Mouse (Mus musculus) stomach, embryonic 15.5 days (tissue): ENCODE results near the gene Lpin2. TPM values are rescaled to one million over a fixed set of nuclear protein-coding genes. Genes with fewer than 3 reads are reported as not detected.

Source experiments
- ATAC-seq: fragments of 200-750 bp; cut with Nextera tagmentation; 2 replicates; pipeline ENCODE4 v1.8.0; 2017; ENCODE audit warnings: low read depth, moderate number of reproducible peaks, moderate TSS enrichment; ENCODE audit not compliant: insufficient read depth, low FRiP score
- H3K27ac ChIP-seq: fragments of 300-500 bp; sonication (generic); 2 replicates; pipeline ENCODE4 v1.5.1; 2015; ENCODE audit warnings: mild to moderate bottlenecking, inconsistent platforms
- H3K27me3 ChIP-seq: fragments of 300-500 bp; sonication (generic); replicated peaks from 2 replicates; pipeline ENCODE4 v1.6.1; 2015; ENCODE audit warnings: inconsistent platforms
- H3K36me3 ChIP-seq: fragments of 300-500 bp; sonication (generic); 2 replicates; pipeline ENCODE4 v1.6.1; 2015; ENCODE audit warnings: inconsistent platforms
- H3K4me1 ChIP-seq: fragments of 300-500 bp; sonication (generic); 2 replicates; pipeline ENCODE4 v1.6.1; 2015; ENCODE audit warnings: inconsistent platforms
- H3K4me2 ChIP-seq: fragments of 300-500 bp; sonication (generic); 2 replicates; pipeline ENCODE4 v1.6.1; 2015; ENCODE audit warnings: mild to moderate bottlenecking, inconsistent platforms
- H3K4me3 ChIP-seq: fragments of 300-500 bp; sonication (generic); replicated peaks from 2 replicates; pipeline ENCODE4 v1.5.1; 2015; ENCODE audit warnings: inconsistent platforms
- H3K9ac ChIP-seq: fragments of 300-500 bp; sonication (generic); 2 replicates; pipeline ENCODE4 v1.6.1; 2015; ENCODE audit warnings: inconsistent platforms
- H3K9me3 ChIP-seq: fragments of 300-500 bp; sonication (generic); 2 replicates; pipeline ENCODE4 v1.6.1; 2016; ENCODE audit warnings: inconsistent platforms
- WGBS: fragments of 180-500 bp; shearing (Covaris S2); methylation state at CpG from one replicate; pipeline ENCODE4 v1.1.7; 2015; 5-methylcytosine and 5-hydroxymethylcytosine counted together
- polyA plus RNA-seq: library from polyadenylated mRNA; unstranded; fragments of >200 nt; fragmentation: Nextera tagmentation; extraction: Ambion mirVana; gene quantifications from 2 replicates; pipeline ENCODE4 v1.2.1, GENCODE M21; 2015

The Lpin2 gene
- polyA plus RNA-seq, 1 experiment from 2014 or later: 31.5 TPM

DNA sequence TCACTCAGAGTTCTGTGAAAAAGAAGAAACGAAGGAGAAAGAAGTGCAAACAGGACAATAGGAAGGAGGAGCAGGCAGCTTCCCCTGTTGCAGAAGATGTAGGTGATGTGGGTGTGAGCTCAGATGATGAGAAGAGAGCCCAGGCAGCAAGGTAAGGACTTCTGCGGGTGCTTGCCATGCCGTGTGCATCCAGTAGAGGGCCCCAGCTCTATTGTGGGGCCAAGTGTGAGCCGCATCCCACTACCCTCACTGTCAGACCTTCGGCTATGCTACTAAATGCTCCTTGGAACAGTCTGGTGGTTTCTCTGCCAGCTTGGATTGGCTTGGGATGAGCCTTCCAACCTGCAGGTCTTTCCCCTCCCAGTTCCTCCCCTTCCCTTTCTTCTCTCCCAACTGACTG, 42.7 kb downstream of the Lpin2 start:
- H3K4me2 ChIP-seq: no peak overlapping the region
- H3K9ac ChIP-seq: no peak overlapping the region
- no peak overlapping the region for H3K4me3 ChIP-seq
- H3K36me3 ChIP-seq: no peaks in the 10 kb centered on the region
- WGBS: 38% methylated on average over 5 of the region's 5 CpGs
- H3K27ac ChIP-seq: no peak overlapping the region
- ATAC-seq: no peak
- H3K9me3 ChIP-seq: no peaks in the 10 kb centered on the region
- H3K4me1 ChIP-seq: no peaks in the 10 kb centered on the region
- no peaks in the 10 kb centered on the region for H3K27me3 ChIP-seq

DNA sequence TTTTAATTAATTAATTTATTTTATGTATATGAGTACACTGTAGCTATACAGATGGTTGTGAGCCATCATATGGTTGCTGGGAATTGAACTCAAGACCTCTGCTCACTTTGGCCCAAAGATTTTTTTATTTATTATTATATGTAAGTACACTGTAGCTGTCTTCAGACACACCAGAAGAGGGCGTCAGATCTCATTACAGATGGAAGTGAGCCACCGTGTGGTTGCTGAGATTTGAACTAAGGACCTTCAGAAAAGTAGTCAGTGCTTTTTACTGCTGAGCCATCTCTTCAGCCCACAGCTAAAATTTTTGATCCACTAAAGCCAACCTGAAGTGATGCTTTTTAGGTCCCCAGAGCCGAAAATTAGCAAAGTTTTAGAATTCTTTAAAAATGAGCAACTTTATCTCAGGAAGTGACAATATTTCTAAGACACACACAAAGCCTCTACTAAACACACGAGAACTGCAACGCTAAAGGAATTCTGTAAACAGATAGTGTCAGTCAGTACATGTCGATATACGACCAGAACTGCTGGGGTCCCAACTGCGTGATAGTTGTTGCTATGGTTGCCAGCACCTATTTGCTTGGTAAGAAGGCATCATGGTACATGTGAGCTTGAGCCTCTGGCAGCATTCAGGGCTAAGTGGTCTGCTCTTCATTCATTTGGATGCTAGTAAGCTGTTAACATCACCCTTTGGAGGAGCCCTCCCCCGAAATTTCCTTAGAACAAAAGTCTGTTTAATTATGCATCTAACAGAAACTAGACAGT, 45.0 kb downstream of the Lpin2 start:
- Histone ChIP-seq H3K9me3 (no peaks in the 10 kb centered on the region), H3K27me3 (no peaks in the 10 kb centered on the region), H3K4me2 (no peak overlapping the region), H3K9ac (no peak overlapping the region), H3K4me1 (no peaks in the 10 kb centered on the region), H3K4me3 (no peak overlapping the region), H3K27ac (no peak overlapping the region), H3K36me3 (0 out of 2 replicates have a peak, but pooled peaks cover 6% of the 10 kb centered on the region)
- WGBS: 79% methylated on average over 9 of the region's 9 CpGs
- no peak for ATAC-seq

DNA sequence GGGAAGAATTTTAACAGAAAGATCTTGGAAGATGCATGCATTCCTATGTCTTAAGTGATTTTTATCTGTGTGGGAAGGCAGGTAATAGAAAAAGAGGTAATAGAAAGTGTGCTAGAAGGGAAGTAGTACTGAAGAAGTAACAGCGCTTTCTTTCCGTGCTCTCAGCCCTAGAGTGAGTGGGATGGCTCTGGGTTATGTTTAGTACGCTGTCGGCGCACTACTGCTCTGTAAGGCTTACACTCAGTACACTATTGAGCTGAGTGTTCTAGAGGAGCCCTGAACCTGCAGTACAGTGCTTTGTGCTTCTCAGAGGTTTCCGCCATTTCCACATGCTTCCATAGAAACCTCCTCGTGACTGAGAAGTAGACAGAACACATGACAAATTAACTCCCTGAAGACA, 46.3 kb downstream of the Lpin2 start:
- WGBS: 83% methylated on average over 7 of the region's 7 CpGs
- Histone ChIP-seq H3K4me2 (no peak overlapping the region), H3K4me3 (no peak overlapping the region), H3K9me3 (no peaks in the 10 kb centered on the region), H3K27ac (no peak overlapping the region), H3K27me3 (no peaks in the 10 kb centered on the region), H3K9ac (no peak overlapping the region), H3K36me3 (peaks cover 12% of the 10 kb centered on the region; the same call in 1 of the 2 replicates), H3K4me1 (no peaks in the 10 kb centered on the region)
- ATAC-seq: no peak

DNA sequence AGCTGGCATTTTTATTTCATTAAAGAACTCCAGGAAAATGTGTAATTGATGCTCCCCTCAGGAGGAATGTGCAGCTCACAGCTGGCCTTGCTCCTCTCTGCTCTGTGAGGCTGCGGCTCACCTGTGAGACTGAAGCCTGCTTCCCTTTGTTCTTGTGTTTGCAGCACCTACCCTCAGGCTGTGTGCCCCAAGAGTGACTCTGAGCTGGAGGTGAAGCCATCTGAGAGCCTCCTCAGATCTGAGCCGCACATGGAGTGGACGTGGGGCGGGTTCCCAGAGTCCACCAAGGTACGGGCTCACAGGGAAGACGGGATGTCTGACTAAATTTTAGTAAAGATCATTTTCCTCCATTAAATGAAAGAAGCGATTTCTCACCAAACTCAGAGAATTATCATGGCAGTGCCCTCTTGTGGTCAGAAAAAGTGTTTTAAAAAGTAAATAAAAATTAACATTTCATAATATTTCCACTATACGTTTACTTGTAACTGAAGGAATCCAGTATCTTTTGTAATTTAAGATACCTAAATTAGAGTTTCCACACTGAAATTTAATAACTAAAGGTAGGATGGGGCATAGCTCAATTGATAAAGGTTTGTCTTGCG, 47.8 kb downstream of the Lpin2 start:
- 70% methylated on average over 9 of the region's 9 CpGs for WGBS
- Histone ChIP-seq H3K27ac (no peak overlapping the region), H3K4me1 (no peaks in the 10 kb centered on the region), H3K27me3 (no peaks in the 10 kb centered on the region), H3K9me3 (no peaks in the 10 kb centered on the region), H3K9ac (no peak overlapping the region), H3K36me3 (peaks cover 13% of the 10 kb centered on the region; the same call in 1 of the 2 replicates), H3K4me2 (no peak overlapping the region), H3K4me3 (no peak overlapping the region)
- ATAC-seq: no peak

DNA sequence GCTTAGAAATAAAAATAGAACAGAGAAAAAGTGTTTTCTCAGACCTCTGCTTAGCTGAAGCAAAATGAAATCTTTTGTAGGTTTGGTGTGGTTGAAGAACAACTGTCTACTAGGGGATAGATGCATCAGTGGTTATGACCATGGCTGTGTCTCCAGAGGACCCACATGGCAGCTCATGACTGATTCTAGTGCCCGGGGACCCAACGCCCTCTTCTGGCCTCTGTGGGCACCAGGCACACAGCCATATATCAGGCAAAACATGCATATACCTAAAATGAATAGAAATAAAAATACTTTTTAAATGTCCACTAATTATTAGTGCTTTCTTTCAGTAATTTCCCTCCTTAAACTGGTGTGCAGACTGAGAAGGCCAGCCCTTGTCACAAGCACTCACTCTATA, 49.6 kb downstream of the Lpin2 start:
- H3K4me3 ChIP-seq: no peak overlapping the region
- 94% methylated on average over 2 of the region's 2 CpGs for WGBS

DNA sequence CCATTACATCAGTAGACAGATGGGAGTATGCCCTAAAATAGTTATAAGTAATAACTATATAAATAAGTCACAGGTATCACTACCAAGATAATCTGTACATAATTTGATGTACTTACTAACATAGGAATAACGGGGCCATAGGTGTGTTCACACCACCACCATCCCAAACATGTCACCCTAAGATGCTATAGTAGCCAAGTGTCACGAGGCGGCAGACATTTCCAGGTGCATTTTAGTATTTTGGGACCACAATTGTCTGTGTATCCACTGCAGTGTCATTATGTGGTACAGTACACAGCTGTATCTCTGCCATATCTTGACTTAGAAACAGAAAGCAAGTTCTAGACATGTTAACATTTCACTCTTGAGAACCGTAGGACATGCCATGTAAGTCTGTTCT, 50.9 kb downstream of the Lpin2 start:
- no peak for ATAC-seq
- Histone ChIP-seq H3K27ac (no peak overlapping the region), H3K4me2 (no peak overlapping the region), H3K27me3 (no peaks in the 10 kb centered on the region), H3K36me3 (peaks cover 19% of the 10 kb centered on the region; the same call in 1 of the 2 replicates), H3K4me1 (no peaks in the 10 kb centered on the region), H3K4me3 (no peak overlapping the region), H3K9ac (no peak overlapping the region), H3K9me3 (no peaks in the 10 kb centered on the region)
- WGBS: 93% methylated on average over 4 of the region's 4 CpGs

More for the DNA sequence above, 49.6 kb downstream of the Lpin2 start:
- H3K9me3 ChIP-seq: no peaks in the 10 kb centered on the region
- no peak overlapping the region for H3K9ac ChIP-seq
- ATAC-seq: no peak
- no peaks in the 10 kb centered on the region for H3K27me3 ChIP-seq
- H3K36me3 ChIP-seq: peaks cover 13% of the 10 kb centered on the region; the same call in 1 of the 2 replicates
- H3K27ac ChIP-seq: no peak overlapping the region
- no peak overlapping the region for H3K4me2 ChIP-seq
- H3K4me1 ChIP-seq: no peaks in the 10 kb centered on the region

DNA sequence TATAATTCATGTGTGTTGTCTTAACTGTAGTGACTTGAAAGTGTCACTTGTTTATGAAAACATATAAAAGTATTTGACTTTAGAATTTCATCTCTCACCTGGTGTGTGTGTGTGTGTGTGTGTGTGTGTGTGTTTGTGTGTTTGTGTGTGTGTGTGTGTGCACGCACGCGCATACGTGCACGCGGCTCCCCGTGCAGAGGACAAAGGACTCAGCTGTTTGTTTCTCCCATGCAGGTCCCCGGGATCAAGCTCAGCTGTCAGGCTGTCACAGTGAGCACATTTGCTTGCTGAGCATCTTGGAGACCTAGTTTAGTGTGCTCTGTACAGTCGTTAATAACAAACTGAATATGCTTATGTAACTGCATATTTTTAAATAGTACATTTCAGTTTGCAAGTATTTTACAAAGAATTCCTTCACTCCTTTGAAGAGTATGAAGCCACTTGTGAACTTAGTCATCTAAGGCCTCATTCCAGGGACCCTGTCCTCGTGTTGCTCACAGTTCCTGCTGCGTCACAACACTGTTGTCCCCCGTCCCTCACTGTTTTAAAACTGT, 51.8 kb downstream of the Lpin2 start:
- no peak overlapping the region for H3K4me2 ChIP-seq
- no peaks in the 10 kb centered on the region for H3K9me3 ChIP-seq
- no peaks in the 10 kb centered on the region for H3K27me3 ChIP-seq
- no peak for ATAC-seq
- no peak overlapping the region for H3K4me3 ChIP-seq
- H3K9ac ChIP-seq: no peak overlapping the region
- H3K4me1 ChIP-seq: no peaks in the 10 kb centered on the region
- peaks cover 19% of the 10 kb centered on the region for H3K36me3 ChIP-seq
- 88% methylated on average over 12 of the region's 12 CpGs for WGBS
- no peak overlapping the region for H3K27ac ChIP-seq

DNA sequence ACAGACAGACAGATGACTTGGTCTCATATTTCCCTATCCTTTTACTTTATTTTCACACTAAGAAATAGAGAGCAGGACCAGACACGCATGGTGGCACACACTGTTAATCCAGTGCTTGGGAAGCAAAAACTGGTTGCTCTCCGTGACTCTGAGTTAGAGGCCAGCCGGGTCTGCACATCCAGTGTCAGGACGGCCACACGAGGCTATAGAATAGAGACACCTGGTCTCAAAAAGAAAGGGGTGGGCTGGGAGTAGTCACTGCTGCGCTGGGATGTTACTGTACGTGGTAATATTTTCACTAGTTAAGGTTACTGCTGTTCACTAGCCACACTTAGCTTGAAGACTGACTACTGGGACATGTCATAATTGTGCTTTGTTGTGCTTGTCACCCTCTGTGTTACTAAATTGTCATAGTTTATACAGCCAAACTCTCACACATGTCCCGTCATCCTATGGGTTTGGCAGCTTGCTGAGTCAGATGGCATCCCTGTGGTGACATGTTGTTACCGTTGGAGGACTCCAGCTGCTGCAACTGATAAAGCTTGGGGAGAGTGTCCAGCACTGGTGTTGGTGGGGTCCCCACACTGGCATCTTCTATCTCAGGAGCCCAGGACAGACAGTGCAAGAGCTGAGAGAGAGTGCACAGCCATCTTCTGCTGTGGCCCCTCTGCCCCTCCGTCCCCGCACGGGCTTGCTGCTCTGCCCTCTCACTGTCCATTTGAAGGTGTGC, 53.0 kb downstream of the Lpin2 start:
- no peak overlapping the region for H3K4me3 ChIP-seq
- WGBS: 79% methylated on average over 12 of the region's 12 CpGs
- ATAC-seq: peak; percentile 98
- no peak overlapping the region for H3K4me2 ChIP-seq
- no peaks in the 10 kb centered on the region for H3K27me3 ChIP-seq
- peaks cover 19% of the 10 kb centered on the region for H3K36me3 ChIP-seq
- H3K9ac ChIP-seq: no peak overlapping the region
- H3K4me1 ChIP-seq: no peaks in the 10 kb centered on the region
- no peaks in the 10 kb centered on the region for H3K9me3 ChIP-seq
- no peak overlapping the region for H3K27ac ChIP-seq

DNA sequence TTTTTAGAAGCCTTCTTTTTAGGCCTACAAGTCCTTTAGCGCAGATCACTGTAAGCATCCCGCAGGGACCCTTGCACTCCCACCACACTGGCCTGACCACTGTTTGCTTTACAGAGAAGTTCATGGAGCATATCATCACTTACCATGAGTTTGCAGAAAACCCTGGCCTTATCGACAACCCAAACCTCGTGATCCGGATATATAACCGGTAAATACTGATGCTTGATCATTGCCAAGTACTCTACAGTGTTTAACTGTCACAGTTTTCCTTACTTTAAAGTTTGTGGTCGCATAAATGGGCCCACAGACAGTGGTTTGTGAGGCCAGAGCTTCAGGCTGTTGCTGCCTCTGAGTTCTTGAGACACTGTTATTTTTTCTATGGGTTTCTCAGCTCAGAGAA, 56.1 kb downstream of the Lpin2 start:
- Histone ChIP-seq H3K36me3 (peaks cover 21% of the 10 kb centered on the region), H3K4me3 (no peak overlapping the region), H3K4me1 (no peaks in the 10 kb centered on the region), H3K27ac (no peak overlapping the region), H3K4me2 (no peak overlapping the region), H3K9me3 (no peaks in the 10 kb centered on the region), H3K27me3 (no peaks in the 10 kb centered on the region), H3K9ac (no peak overlapping the region)
- ATAC-seq: no peak
- WGBS: 91% methylated on average over 7 of the region's 7 CpGs

DNA sequence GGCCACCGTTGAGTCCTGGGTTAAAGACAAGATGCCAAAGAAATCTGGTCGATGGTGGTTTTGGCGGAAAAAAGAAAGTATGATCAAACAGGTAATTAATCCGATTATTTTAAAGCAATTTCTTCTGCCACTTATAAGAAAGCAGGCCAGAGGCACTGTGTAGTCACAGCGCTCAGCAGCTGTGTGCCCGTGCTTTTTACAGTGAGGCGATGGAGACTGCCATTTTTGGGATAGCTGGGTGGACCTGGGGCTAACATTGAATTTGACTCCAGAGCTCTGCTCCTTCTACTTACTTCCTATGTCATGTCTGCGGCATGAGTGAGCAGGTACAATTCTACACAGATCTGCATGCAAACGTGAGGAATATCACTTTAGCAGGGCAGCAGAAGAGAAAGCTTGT, 58.5 kb downstream of the Lpin2 start:
- H3K27ac ChIP-seq: no peak overlapping the region
- H3K4me3 ChIP-seq: no peak overlapping the region
- no peak overlapping the region for H3K4me2 ChIP-seq
- H3K9me3 ChIP-seq: no peaks in the 10 kb centered on the region
- no peak overlapping the region for H3K9ac ChIP-seq
- H3K27me3 ChIP-seq: no peaks in the 10 kb centered on the region
- peaks cover 35% of the 10 kb centered on the region for H3K36me3 ChIP-seq
- ATAC-seq: no peak
- 91% methylated on average over 9 of the region's 9 CpGs for WGBS
- H3K4me1 ChIP-seq: no peaks in the 10 kb centered on the region

DNA sequence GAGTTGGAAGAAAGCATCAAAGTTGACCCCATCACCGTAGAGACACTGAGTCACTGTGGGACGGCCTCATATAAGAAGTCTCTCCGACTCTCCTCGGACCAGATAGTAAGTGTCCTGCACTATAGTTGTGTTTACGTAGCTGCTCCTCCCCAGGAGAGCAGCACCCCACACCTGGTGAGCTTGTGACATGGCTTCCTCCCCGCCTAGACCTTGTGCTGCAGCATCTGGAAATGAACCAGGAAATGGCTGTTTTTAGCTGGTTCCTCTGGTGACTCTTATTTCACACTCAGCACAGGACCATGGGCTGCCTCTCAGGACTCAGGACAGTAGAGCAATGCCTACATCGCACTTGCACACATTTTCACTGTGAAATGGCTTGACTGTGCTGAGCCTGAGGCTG, 60.3 kb downstream of the Lpin2 start:
- WGBS: 95% methylated on average over 7 of the region's 7 CpGs
- Histone ChIP-seq H3K4me1 (no peaks in the 10 kb centered on the region), H3K27ac (no peak overlapping the region), H3K36me3 (peaks cover 44% of the 10 kb centered on the region), H3K9me3 (no peaks in the 10 kb centered on the region), H3K9ac (no peak overlapping the region), H3K27me3 (no peaks in the 10 kb centered on the region), H3K4me3 (no peak overlapping the region), H3K4me2 (no peak overlapping the region)
- no peak for ATAC-seq

DNA sequence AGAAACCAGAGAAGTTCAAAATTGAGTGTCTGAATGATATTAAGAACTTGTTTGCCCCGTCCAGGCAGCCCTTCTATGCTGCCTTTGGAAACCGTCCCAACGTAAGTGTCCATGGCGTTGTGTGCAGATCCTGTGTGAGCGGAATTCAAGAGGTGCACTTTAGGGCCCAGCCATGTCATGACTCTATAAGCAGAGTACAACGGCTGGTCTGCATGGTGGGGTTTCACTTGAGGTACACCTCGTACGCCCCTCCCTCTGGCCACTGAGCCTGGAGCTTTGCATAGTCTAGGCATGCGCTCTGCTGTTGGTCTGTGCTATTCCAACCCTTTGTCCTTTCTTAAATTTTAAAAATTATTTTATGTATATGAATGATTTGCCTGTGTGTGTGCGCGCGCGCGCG, 62.8 kb downstream of the Lpin2 start:
- Histone ChIP-seq H3K27ac (no peak overlapping the region), H3K36me3 (peaks cover 45% of the 10 kb centered on the region), H3K4me1 (no peaks in the 10 kb centered on the region), H3K9ac (no peak overlapping the region), H3K9me3 (no peaks in the 10 kb centered on the region), H3K4me3 (no peak overlapping the region), H3K4me2 (no peak overlapping the region), H3K27me3 (no peaks in the 10 kb centered on the region)
- 97% methylated on average over 15 of the region's 15 CpGs for WGBS
- no peak for ATAC-seq
